Mouse (Mus musculus) inflammation-experienced regulatory T-cells (primary cell): ENCODE data around the gene Ifnl2. TPM values are rescaled to one million over a fixed set of nuclear protein-coding genes. Genes with fewer than 3 reads are reported as not detected.

Experiments used
- polyA plus RNA-seq, 2 experiments: library from polyadenylated mRNA; unstranded; fragments of 100-300 nt; shearing (Covaris generic); gene quantifications; one replicate each; pipeline ENCODE4 v1.2.1; 2017

Gene Ifnl2
- under 1 TPM in 1 of 2 experiments, not detected in 1; 0.48 TPM for polyA plus RNA-seq

GRCm38 (mm10) chr7:28510405-28510974, at the start of gene Ifnl2:
Ifnl2 (minus strand) TSS chr7:28510455.

GRCm38 (mm10) chr7:28547154-28547553, 36.9 kb upstream of the Ifnl2 start, which contains the start of gene Nccrp1:
Nccrp1 (minus strand) TSS chr7:28547254.

GRCm38 (mm10) chr7:28540526-28540925, 30.3 kb upstream of the Ifnl2 start, which contains the start of gene Sycn:
Sycn (plus strand) TSS chr7:28540885.

GRCm38 (mm10) chr7:28522536-28522935, 12.3 kb upstream of the Ifnl2 start, which contains the start of gene Ifnl3:
Ifnl3 (plus strand) TSS chr7:28522836.

Other genes with a start within 250 kb of the Ifnl2 start
- 10 to 100 TPM; 18.0 to 22.6 TPM for gene Eid2, start 242.6 kb downstream of the Ifnl2 start, polyA plus RNA-seq
- 1 to 10 TPM; 4.2 to 6.9 TPM for gene Eid2b, start 232.7 kb downstream of the Ifnl2 start, polyA plus RNA-seq
- under 1 TPM in 1 of 2 experiments, not detected in 1; 0.75 TPM for gene Selenov, start 219.3 kb downstream of the Ifnl2 start, polyA plus RNA-seq
- gene Dll3, start 208.2 kb downstream of the Ifnl2 start, polyA plus RNA-seq: under 1 TPM in 1 of 2 experiments, not detected in 1; 0.83 TPM
- 10 to 100 TPM; 74.5 to 88.5 TPM for gene Timm50, start 198.4 kb downstream of the Ifnl2 start, polyA plus RNA-seq
- gene Supt5, start 171.7 kb downstream of the Ifnl2 start, polyA plus RNA-seq: 100 to 1,000 TPM; 165 to 199 TPM
- 100 to 1,000 TPM; 680 to 735 TPM for gene Rps16, start 159.8 kb downstream of the Ifnl2 start, polyA plus RNA-seq
- gene Plekhg2, start 137.9 kb downstream of the Ifnl2 start, polyA plus RNA-seq: 10 to 100 TPM; 67.3 to 73.4 TPM
- gene Zfp36, start 130.2 kb downstream of the Ifnl2 start, polyA plus RNA-seq: 100 to 1,000 TPM; 254 to 461 TPM
- gene Med29, start 117.7 kb downstream of the Ifnl2 start, polyA plus RNA-seq: 10 to 100 TPM; 27.4 to 29.1 TPM
- gene Paf1, start 117.5 kb downstream of the Ifnl2 start, polyA plus RNA-seq: 100 to 1,000 TPM; 116 to 155 TPM
- gene Gmfg, start 73.0 kb downstream of the Ifnl2 start, polyA plus RNA-seq: 100 to 1,000 TPM; 310 to 538 TPM
- 1 to 10 TPM in 1 of 2 experiments, under 1 TPM in 1; 0.86 to 5.1 TPM for gene Lrfn1, start 58.5 kb downstream of the Ifnl2 start, polyA plus RNA-seq
- under 1 TPM in 1 of 2 experiments, not detected in 1; 0.60 TPM for gene Ifnl3, start 12.4 kb upstream of the Ifnl2 start, polyA plus RNA-seq
- not detected for gene Sycn, start 30.4 kb upstream of the Ifnl2 start, polyA plus RNA-seq
- gene Nccrp1, start 36.8 kb upstream of the Ifnl2 start, polyA plus RNA-seq: not detected
- 10 to 100 TPM; 23.9 to 30.0 TPM for gene Samd4b, start 87.7 kb upstream of the Ifnl2 start, polyA plus RNA-seq
- 1 to 10 TPM; 6.3 to 8.7 TPM for gene Pak4, start 87.7 kb upstream of the Ifnl2 start, polyA plus RNA-seq
- gene Acp7, start 120.9 kb upstream of the Ifnl2 start, polyA plus RNA-seq: under 1 TPM in 1 of 2 experiments, not detected in 1; 0.28 TPM
- gene Fbxo27, start 182.4 kb upstream of the Ifnl2 start, polyA plus RNA-seq: 10 to 100 TPM in 1 of 2 experiments, 1 to 10 TPM in 1; 3.2 to 15.0 TPM
- gene Fbxo17, start 206.3 kb upstream of the Ifnl2 start, polyA plus RNA-seq: 10 to 100 TPM; 16.2 to 19.2 TPM
- 10 to 100 TPM; 78.0 to 82.9 TPM for gene Mrps12, start 231.4 kb upstream of the Ifnl2 start, polyA plus RNA-seq
- 10 to 100 TPM; 17.3 to 28.8 TPM for gene Sars2, start 231.5 kb upstream of the Ifnl2 start, polyA plus RNA-seq
- gene Ccer2, start 245.7 kb upstream of the Ifnl2 start, polyA plus RNA-seq: not detected